Comparison of ENCODE assay signal across 8 mouse cellular contexts in the genomic region with DNA sequence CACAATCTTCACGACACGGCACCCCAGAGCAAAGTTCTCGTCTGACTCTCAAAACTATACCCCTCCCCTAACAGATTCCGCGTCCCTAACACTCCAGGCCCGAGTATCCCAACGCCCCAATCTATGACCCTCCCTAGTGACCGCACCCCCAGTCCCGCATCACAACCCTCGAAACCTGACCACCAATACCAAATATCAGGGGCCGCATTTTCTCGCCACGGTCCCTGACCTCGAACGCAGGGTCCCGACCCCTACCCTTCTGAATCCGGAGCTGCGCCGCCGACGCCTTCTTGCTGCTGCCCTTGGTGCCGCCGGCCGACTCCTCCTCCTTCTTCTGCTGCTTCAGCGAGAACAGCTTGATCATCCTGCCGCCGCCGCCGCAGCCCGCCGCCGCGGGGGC. TPM values are rescaled to one million over a fixed set of nuclear protein-coding genes. Genes with fewer than 3 reads are reported as not detected.
DNase-seq lines count a peak whose midpoint lies in the region; ATAC-seq and TF ChIP-seq lines count a peak whose summit lies in the region.

No protein-coding gene starts in this region.

- peak overlapping the region; percentile 85 for H3K4me3 ChIP-seq in heart, embryonic 10.5 days
- peak overlapping the region; percentile 92 for H3K4me3 ChIP-seq in testis, adult 2 months (ENCODE audit: control insufficient read depth, low read depth, low read length)
- peak overlapping the region; percentile 80 for H3K4me3 ChIP-seq in hindbrain, embryonic 13.5 days
- H3K4me3 ChIP-seq in midbrain, embryonic 16.5 days (ENCODE audit: low read depth, low read length), result peak overlapping the region; percentile 72

- H3K4me2 ChIP-seq in hindbrain, embryonic 13.5 days, result peak overlapping the region; percentile 89
- peak overlapping the region; percentile 89 for H3K4me2 ChIP-seq in midbrain, embryonic 16.5 days (ENCODE audit: low read length)

- peaks cover 29% of the 10 kb centered on the region for H3K36me3 ChIP-seq in heart, embryonic 10.5 days
- H3K36me3 ChIP-seq in testis, adult 2 months (ENCODE audit: control insufficient read depth, insufficient read depth, low read length), result no peaks in the 10 kb centered on the region; the same call in 1 of the 2 replicates
- H3K36me3 ChIP-seq in hindbrain, embryonic 13.5 days, result peaks cover 22% of the 10 kb centered on the region
- H3K36me3 ChIP-seq in midbrain, embryonic 16.5 days (ENCODE audit: control insufficient read depth, insufficient read depth, low read length), result peaks cover 9% of the 10 kb centered on the region

- TF ChIP-seq POLR2A in testis, adult 2 months (IDR thresholded peaks at IDR 0.05; ENCODE audit: control insufficient read depth, low read depth, low read length), result no peak

- peak overlapping the region; percentile 100 for H3K27ac ChIP-seq in heart, embryonic 10.5 days
- H3K27ac ChIP-seq in testis, adult 2 months (ENCODE audit: control insufficient read depth, insufficient read depth, low read depth, low read length), result peak overlapping the region; percentile 94
- H3K27ac ChIP-seq in hindbrain, embryonic 13.5 days, result peak overlapping the region; percentile 100
- peak overlapping the region; percentile 100 for H3K27ac ChIP-seq in midbrain, embryonic 16.5 days (ENCODE audit: low read length)

- H3K4me1 ChIP-seq in heart, embryonic 10.5 days, result peaks cover 32% of the 10 kb centered on the region
- peaks cover 25% of the 10 kb centered on the region for H3K4me1 ChIP-seq in testis, adult 2 months (ENCODE audit: control insufficient read depth, insufficient read depth, low read length)
- peaks cover 49% of the 10 kb centered on the region for H3K4me1 ChIP-seq in hindbrain, embryonic 13.5 days (replicated peaks)
- H3K4me1 ChIP-seq in midbrain, embryonic 16.5 days (ENCODE audit: control insufficient read depth, insufficient read depth, low read length), result peaks cover 34% of the 10 kb centered on the region

- no peak for DNase-seq in heart, embryonic 10.5 days (ENCODE audit: low spot score)
- DNase-seq in heart, adult 11 months, result no peak
- DNase-seq in testis, postnatal 14 days (ENCODE audit: low spot score), result no peak
- DNase-seq in adrenal gland, postnatal 10 days, result no peak
- DNase-seq in cerebellum, postnatal 10 days, result no peak

- under 1% methylated on average over 31 of the region's 33 CpGs for WGBS in heart, embryonic 10.5 days
- WGBS in hindbrain, embryonic 13.5 days, result under 1% methylated on average over 32 of the region's 33 CpGs
- WGBS in midbrain, embryonic 16.5 days, result under 1% methylated on average over 27 of the region's 33 CpGs

- no peak for ATAC-seq in hindbrain, embryonic 13.5 days (ENCODE audit: low FRiP score)
- no peak for ATAC-seq in midbrain, embryonic 16.5 days

- TF ChIP-seq CTCF in testis, adult 2 months (IDR thresholded peaks at IDR 0.05; ENCODE audit: control insufficient read depth, insufficient read depth, insufficient replicate concordance, low read depth, low read length), result no peak

- peaks cover 11% of the 10 kb centered on the region for H3K27me3 ChIP-seq in heart, embryonic 10.5 days (ENCODE audit: insufficient read depth, poor library complexity, severe bottlenecking)
- H3K27me3 ChIP-seq in testis, adult 2 months (ENCODE audit: control insufficient read depth, insufficient read depth, low read length), result no peaks in the 10 kb centered on the region
- peaks cover 19% of the 10 kb centered on the region for H3K27me3 ChIP-seq in hindbrain, embryonic 13.5 days
- H3K27me3 ChIP-seq in midbrain, embryonic 16.5 days (ENCODE audit: control insufficient read depth, insufficient read depth, low read depth, low read length), result no peaks in the 10 kb centered on the region; the same call in none of the 2 replicates

- peak overlapping the region; percentile 99 for H3K9ac ChIP-seq in hindbrain, embryonic 13.5 days
- H3K9ac ChIP-seq in midbrain, embryonic 16.5 days (ENCODE audit: low read depth, low read length), result peak overlapping the region; percentile 97

- H3K9me3 ChIP-seq in heart, embryonic 10.5 days, result no peaks in the 10 kb centered on the region
- H3K9me3 ChIP-seq in hindbrain, embryonic 13.5 days, result no peaks in the 10 kb centered on the region
- no peaks in the 10 kb centered on the region for H3K9me3 ChIP-seq in midbrain, embryonic 16.5 days (replicated peaks; ENCODE audit: control insufficient read depth, low read length, poor library complexity, severe bottlenecking)

RNA-seq across cellular contexts. Expression of gene Ube2m, which starts 0.7 kb away (rescaled TPM):
- 159 and 189 TPM in 2 replicates for polyA plus RNA-seq in heart, embryonic 10.5 days (2016; fragmentation: Nextera tagmentation; extraction: Ambion mirVana)
- polyA plus RNA-seq in testis, adult 2 months (2012; rRNA removed), result 377 and 399 TPM in 2 replicates
- polyA plus RNA-seq in hindbrain, embryonic 13.5 days (2015; fragmentation: Nextera tagmentation; extraction: Ambion mirVana), result 80.3 and 95.9 TPM in 2 replicates
- polyA plus RNA-seq in midbrain, embryonic 16.5 days (2015; fragmentation: Nextera tagmentation; extraction: Ambion mirVana), result 74.0 and 83.9 TPM in 2 replicates
- total RNA-seq in adrenal gland, postnatal 10 days (2021), result 100 to 1,000 TPM; 175 to 186 TPM

RNA-seq across cellular contexts. Expression of gene Chmp2a, which starts 2.8 kb away (rescaled TPM):
- polyA plus RNA-seq in heart, embryonic 10.5 days (2016; fragmentation: Nextera tagmentation; extraction: Ambion mirVana), result 129 and 142 TPM in 2 replicates
- 107 and 115 TPM in 2 replicates for polyA plus RNA-seq in testis, adult 2 months (2012; rRNA removed)
- polyA plus RNA-seq in hindbrain, embryonic 13.5 days (2015; fragmentation: Nextera tagmentation; extraction: Ambion mirVana), result 181 and 184 TPM in 2 replicates
- 179 and 188 TPM in 2 replicates for polyA plus RNA-seq in midbrain, embryonic 16.5 days (2015; fragmentation: Nextera tagmentation; extraction: Ambion mirVana)
- 100 to 1,000 TPM; 165 to 169 TPM for total RNA-seq in adrenal gland, postnatal 10 days (2021)

RNA-seq across cellular contexts. Expression of gene Mzf1, which starts 17.2 kb away (rescaled TPM):
- 2.2 and 3.1 TPM in 2 replicates for polyA plus RNA-seq in heart, embryonic 10.5 days (2016; fragmentation: Nextera tagmentation; extraction: Ambion mirVana)
- polyA plus RNA-seq in testis, adult 2 months (2012; rRNA removed), result 7.5 and 8.2 TPM in 2 replicates
- polyA plus RNA-seq in hindbrain, embryonic 13.5 days (2015; fragmentation: Nextera tagmentation; extraction: Ambion mirVana), result 6.0 and 6.7 TPM in 2 replicates
- polyA plus RNA-seq in midbrain, embryonic 16.5 days (2015; fragmentation: Nextera tagmentation; extraction: Ambion mirVana), result 11.5 and 11.6 TPM in 2 replicates
- 1 to 10 TPM; 2.1 to 4.9 TPM for total RNA-seq in adrenal gland, postnatal 10 days (2021)

RNA-seq across cellular contexts. Expression of gene Zbtb45, which starts 27.5 kb away (rescaled TPM):
- 18.2 and 20.8 TPM in 2 replicates for polyA plus RNA-seq in heart, embryonic 10.5 days (2016; fragmentation: Nextera tagmentation; extraction: Ambion mirVana)
- 4.3 and 5.6 TPM in 2 replicates for polyA plus RNA-seq in testis, adult 2 months (2012; rRNA removed)
- polyA plus RNA-seq in hindbrain, embryonic 13.5 days (2015; fragmentation: Nextera tagmentation; extraction: Ambion mirVana), result 37.0 and 37.4 TPM in 2 replicates
- 44.0 and 44.8 TPM in 2 replicates for polyA plus RNA-seq in midbrain, embryonic 16.5 days (2015; fragmentation: Nextera tagmentation; extraction: Ambion mirVana)
- total RNA-seq in adrenal gland, postnatal 10 days (2021), result 10 to 100 TPM; 11.3 to 13.6 TPM

RNA-seq across cellular contexts. Expression of gene Trim28, which starts 38.5 kb away (rescaled TPM):
- 219 and 367 TPM in 2 replicates for polyA plus RNA-seq in heart, embryonic 10.5 days (2016; fragmentation: Nextera tagmentation; extraction: Ambion mirVana)
- polyA plus RNA-seq in testis, adult 2 months (2012; rRNA removed), result 507 and 516 TPM in 2 replicates
- polyA plus RNA-seq in hindbrain, embryonic 13.5 days (2015; fragmentation: Nextera tagmentation; extraction: Ambion mirVana), result 216 and 239 TPM in 2 replicates
- 184 and 195 TPM in 2 replicates for polyA plus RNA-seq in midbrain, embryonic 16.5 days (2015; fragmentation: Nextera tagmentation; extraction: Ambion mirVana)
- 100 to 1,000 TPM; 218 to 247 TPM for total RNA-seq in adrenal gland, postnatal 10 days (2021)
